Mouse (Mus musculus): ENCODE results near the gene Thsd7b. TPM values are rescaled to one million over a fixed set of nuclear protein-coding genes. Genes with fewer than 3 reads are reported as not detected.

Thsd7b gene
- polyA plus RNA-seq, 1 experiment from 2014 or later = 0.54 TPM

DNA sequence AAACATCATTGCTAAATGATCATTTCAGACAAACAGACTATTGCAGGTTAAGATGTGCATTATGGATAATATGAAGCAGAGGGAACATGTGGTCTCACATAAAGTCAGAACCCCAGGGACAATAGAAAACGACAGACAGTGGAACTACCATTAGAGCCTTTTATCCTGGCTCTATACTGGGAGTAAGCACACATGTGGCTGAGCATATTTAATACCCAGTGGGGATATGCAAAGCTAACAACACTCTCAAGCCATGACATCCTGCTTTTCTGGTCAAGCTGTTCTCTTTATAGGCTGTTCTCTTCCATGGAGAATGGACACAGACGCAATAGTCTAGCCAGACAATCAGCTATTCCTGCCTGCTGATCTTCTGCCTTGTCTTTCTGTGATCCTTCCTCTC, 191.3 kb downstream of the Thsd7b start:
- Histone ChIP-seq H3K27me3 (ENCODE audit: insufficient read depth, low read length) (no peaks in the 10 kb centered on the region), H3K9ac (no peak overlapping the region), H3K4me3 (ENCODE audit: low read depth, low read length) (no peak overlapping the region), H3K9me3 (ENCODE audit: low read depth, low read length) (no peaks in the 10 kb centered on the region), H3K27ac (ENCODE audit: low read depth) (no peak overlapping the region), H3K36me3 (ENCODE audit: insufficient read depth) (no peaks in the 10 kb centered on the region), H3K4me2 (no peak overlapping the region), H3K4me1 (ENCODE audit: insufficient read depth) (no peaks in the 10 kb centered on the region)
- ATAC-seq (ENCODE audit: insufficient read depth) (no peak), DNase-seq (no peak)
- no peak for TF ChIP-seq CTCF (IDR thresholded peaks at IDR 0.05; ENCODE audit: low read depth)
- 70% methylated on average over 2 of the region's 2 CpGs for WGBS

DNA sequence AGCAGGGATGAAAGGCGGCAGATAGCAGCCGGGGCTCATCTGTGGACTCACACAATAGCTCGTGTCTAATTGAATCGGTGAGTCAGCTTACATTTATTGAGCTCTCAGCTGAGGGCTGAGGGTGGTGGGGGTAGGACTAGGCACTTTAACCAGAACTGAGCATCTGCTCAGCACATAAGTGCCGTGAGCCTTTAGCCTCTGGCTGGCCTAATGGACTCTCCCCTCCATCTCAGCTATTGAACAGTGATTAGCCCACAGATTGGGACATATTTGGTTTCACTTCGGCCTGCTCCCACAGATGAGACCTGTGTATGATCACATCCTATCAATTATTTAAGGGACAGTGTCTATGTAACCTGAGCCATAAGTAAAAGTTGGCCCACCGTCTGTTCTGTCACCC, 200.4 kb downstream of the Thsd7b start:
- Histone ChIP-seq H3K4me1 (ENCODE audit: insufficient read depth) (no peaks in the 10 kb centered on the region; the same call in 1 of the 2 replicates), H3K9me3 (ENCODE audit: low read depth, low read length) (no peaks in the 10 kb centered on the region), H3K36me3 (ENCODE audit: insufficient read depth) (no peaks in the 10 kb centered on the region), H3K4me2 (no peak overlapping the region), H3K4me3 (ENCODE audit: low read depth, low read length) (no peak overlapping the region), H3K27me3 (ENCODE audit: insufficient read depth, low read length) (no peaks in the 10 kb centered on the region), H3K27ac (ENCODE audit: low read depth) (no peak overlapping the region), H3K9ac (no peak overlapping the region)
- DNase-seq = no peak
- 74% methylated on average over 7 of the region's 7 CpGs for WGBS
- no peak for ATAC-seq (ENCODE audit: insufficient read depth)
- TF ChIP-seq CTCF (IDR thresholded peaks at IDR 0.05; ENCODE audit: low read depth) = no peak

DNA sequence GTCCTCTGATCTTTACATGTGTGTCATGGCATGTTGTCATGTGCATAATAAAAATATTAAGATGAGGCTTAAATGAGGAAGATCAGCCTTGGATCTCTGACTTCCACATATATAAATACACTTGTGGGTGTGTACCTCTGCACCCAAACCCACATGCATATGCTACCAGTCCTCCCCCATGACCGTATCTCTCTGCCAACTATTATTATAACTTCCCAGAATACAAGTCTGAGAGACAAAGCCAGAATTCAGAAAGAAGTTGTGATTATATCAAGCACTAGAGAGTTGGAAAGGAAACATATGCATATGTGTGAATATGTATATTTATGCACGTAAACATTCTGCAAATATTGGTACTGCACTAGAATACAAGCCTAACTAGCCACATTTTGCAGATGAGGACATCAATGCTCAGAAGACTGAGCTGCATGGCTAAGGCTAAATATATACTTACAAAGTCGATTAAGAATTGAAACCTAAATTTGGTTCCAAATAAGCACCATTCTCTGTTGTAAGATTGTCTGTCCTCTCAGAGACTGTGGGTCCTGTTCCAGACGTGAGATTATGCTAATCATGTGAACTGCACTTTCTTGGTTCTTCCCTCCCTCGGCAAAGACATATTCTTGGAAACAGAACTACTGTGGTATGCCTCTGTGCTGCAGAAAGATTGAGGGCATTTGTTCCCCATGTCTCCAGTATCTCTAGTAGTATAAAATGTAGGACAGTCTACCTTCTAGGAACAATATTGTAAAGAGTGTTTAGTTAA, 211.3 kb downstream of the Thsd7b start:
- H3K4me3 ChIP-seq (ENCODE audit: low read depth, low read length) = no peak overlapping the region
- DNase-seq (no peak), ATAC-seq (ENCODE audit: insufficient read depth) (no peak)
- no peaks in the 10 kb centered on the region for H3K9me3 ChIP-seq (ENCODE audit: low read depth, low read length)
- H3K4me2 ChIP-seq = no peak overlapping the region
- H3K36me3 ChIP-seq (ENCODE audit: insufficient read depth) = no peaks in the 10 kb centered on the region
- H3K27me3 ChIP-seq (ENCODE audit: insufficient read depth, low read length) = no peaks in the 10 kb centered on the region
- no peak for TF ChIP-seq CTCF (IDR thresholded peaks at IDR 0.05; ENCODE audit: low read depth)
- 70% methylated on average over 5 of the region's 5 CpGs for WGBS
- H3K9ac ChIP-seq = no peak overlapping the region
- H3K27ac ChIP-seq (ENCODE audit: low read depth) = no peak overlapping the region
- H3K4me1 ChIP-seq (ENCODE audit: insufficient read depth) = no peaks in the 10 kb centered on the region

DNA sequence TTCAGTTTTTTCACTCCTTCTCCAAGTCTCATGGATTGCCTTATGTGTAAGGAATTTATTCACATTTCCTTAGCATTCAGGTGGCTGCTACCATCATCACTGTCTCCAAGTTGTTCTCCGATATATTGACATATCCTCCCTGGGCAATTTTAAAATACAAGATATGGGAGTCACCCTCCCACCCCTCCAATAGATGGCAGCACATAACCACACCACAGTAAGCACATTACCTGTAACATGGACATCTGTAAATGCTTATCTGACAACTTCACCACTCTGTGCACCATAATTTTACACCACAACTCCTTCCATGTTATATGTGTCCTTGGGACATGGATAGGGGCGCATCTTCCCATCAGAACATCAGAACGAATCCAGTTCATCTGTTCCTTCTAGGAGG, 218.0 kb downstream of the Thsd7b start:
- Histone ChIP-seq H3K4me1 (ENCODE audit: insufficient read depth) (no peaks in the 10 kb centered on the region), H3K9ac (no peak overlapping the region), H3K4me3 (ENCODE audit: low read depth, low read length) (no peak overlapping the region), H3K27me3 (ENCODE audit: insufficient read depth, low read length) (no peaks in the 10 kb centered on the region), H3K36me3 (ENCODE audit: insufficient read depth) (no peaks in the 10 kb centered on the region), H3K4me2 (no peak overlapping the region), H3K9me3 (ENCODE audit: low read depth, low read length) (no peaks in the 10 kb centered on the region), H3K27ac (ENCODE audit: low read depth) (no peak overlapping the region)
- TF ChIP-seq CTCF (IDR thresholded peaks at IDR 0.05; ENCODE audit: low read depth) = peak; percentile 42
- WGBS = 87% methylated on average over 3 of the region's 3 CpGs
- DNase-seq (no peak), ATAC-seq (ENCODE audit: insufficient read depth) (no peak)

DNA sequence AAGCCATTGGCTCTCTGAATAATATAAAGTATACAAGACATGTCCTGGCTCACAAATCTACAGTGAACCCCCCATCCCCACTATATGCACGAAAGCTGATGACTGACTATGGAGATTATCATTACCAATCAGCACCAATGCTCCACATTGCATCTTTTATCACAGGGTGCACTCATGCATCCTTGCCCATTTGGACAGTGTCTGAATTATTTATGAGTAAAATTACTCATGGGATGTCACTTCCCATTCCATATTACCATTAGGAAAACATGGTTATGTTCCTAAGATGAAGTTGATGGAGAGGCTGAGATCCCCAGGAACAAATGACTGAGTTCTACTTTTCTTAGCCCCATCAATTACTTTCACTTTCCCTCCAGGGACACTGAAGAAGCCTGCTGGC, 220.8 kb downstream of the Thsd7b start:
- Histone ChIP-seq H3K36me3 (ENCODE audit: insufficient read depth) (no peaks in the 10 kb centered on the region), H3K4me2 (no peak overlapping the region), H3K27me3 (ENCODE audit: insufficient read depth, low read length) (no peaks in the 10 kb centered on the region), H3K27ac (ENCODE audit: low read depth) (no peak overlapping the region), H3K9ac (no peak overlapping the region), H3K4me1 (ENCODE audit: insufficient read depth) (no peaks in the 10 kb centered on the region), H3K4me3 (ENCODE audit: low read depth, low read length) (no peak overlapping the region), H3K9me3 (ENCODE audit: low read depth, low read length) (no peaks in the 10 kb centered on the region)
- ATAC-seq (ENCODE audit: insufficient read depth) (no peak), DNase-seq (no peak)
- no peak for TF ChIP-seq CTCF (IDR thresholded peaks at IDR 0.05; ENCODE audit: low read depth)
- 77% methylated on average over 1 of the region's 1 CpGs for WGBS

DNA sequence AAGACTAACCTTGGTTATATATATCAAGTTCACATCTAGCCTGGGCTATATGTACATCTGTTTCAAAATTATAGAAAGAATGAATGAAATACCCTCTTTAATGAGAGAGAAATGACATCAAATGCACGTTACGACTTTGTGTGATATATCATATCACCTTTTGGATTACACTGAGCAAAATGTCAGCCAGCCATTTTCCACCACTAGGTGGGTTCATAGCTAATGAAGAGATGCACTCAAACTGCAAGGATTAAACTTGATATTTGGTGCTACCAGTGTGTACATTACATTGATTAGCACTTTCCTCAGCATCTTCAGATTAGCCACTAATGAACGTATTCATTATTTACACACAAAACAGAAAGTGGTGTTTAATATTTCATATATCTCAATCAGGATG, 228.6 kb downstream of the Thsd7b start:
- 73% methylated on average over 3 of the region's 3 CpGs for WGBS
- H3K27ac ChIP-seq (ENCODE audit: low read depth) = no peak overlapping the region
- DNase-seq = peak; percentile 12
- no peak for ATAC-seq (ENCODE audit: insufficient read depth)
- H3K4me1 ChIP-seq (ENCODE audit: insufficient read depth) = no peaks in the 10 kb centered on the region
- no peaks in the 10 kb centered on the region for H3K9me3 ChIP-seq (ENCODE audit: low read depth, low read length)
- H3K4me2 ChIP-seq = no peak overlapping the region
- no peaks in the 10 kb centered on the region for H3K36me3 ChIP-seq (ENCODE audit: insufficient read depth)
- no peak overlapping the region for H3K4me3 ChIP-seq (ENCODE audit: low read depth, low read length)
- peak; percentile 43 for TF ChIP-seq CTCF (IDR thresholded peaks at IDR 0.05; ENCODE audit: low read depth)
- no peak overlapping the region for H3K9ac ChIP-seq
- H3K27me3 ChIP-seq (ENCODE audit: insufficient read depth, low read length) = no peaks in the 10 kb centered on the region

DNA sequence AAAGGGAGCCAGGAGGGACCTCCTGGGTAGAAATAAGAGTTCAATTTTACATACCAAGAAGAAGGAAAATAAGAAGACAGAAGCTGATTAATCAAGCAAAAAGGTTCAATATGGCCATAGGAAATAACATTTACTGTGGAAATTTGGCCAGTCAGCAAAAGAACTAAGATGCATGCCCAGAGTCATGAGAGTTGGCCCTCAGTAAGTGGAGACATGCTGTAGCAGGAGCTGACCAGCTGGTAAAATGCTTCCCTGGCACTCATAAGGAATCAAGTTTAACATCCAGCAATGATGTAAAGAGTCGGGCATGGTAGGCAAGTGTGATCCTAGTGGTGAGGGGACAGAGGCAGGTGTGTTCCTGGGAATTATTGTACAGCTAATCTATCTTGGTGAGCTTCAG, 243.3 kb downstream of the Thsd7b start:
- Histone ChIP-seq H3K4me1 (ENCODE audit: insufficient read depth) (no peaks in the 10 kb centered on the region), H3K36me3 (ENCODE audit: insufficient read depth) (no peaks in the 10 kb centered on the region), H3K4me2 (no peak overlapping the region), H3K9me3 (ENCODE audit: low read depth, low read length) (no peaks in the 10 kb centered on the region), H3K27ac (ENCODE audit: low read depth) (no peak overlapping the region), H3K27me3 (ENCODE audit: insufficient read depth, low read length) (no peaks in the 10 kb centered on the region), H3K4me3 (ENCODE audit: low read depth, low read length) (no peak overlapping the region), H3K9ac (no peak overlapping the region)
- WGBS = 86% methylated on average over 1 of the region's 1 CpGs
- TF ChIP-seq CTCF (IDR thresholded peaks at IDR 0.05; ENCODE audit: low read depth) = no peak
- ATAC-seq (ENCODE audit: insufficient read depth) = no peak
- DNase-seq = no peak
